Mouse (Mus musculus): ENCODE data around the gene Vars. TPM values are rescaled to one million over a fixed set of nuclear protein-coding genes. Genes with fewer than 3 reads are reported as not detected.

Vars gene
- total RNA-seq, 2 experiments from 2014 or later = 43.7 to 55.6 TPM

GRCm38 (mm10) chr17:35063466-35063865, 62.7 kb downstream of the Vars start:
- DNase-seq (ENCODE audit: extremely low spot score in 1 of 2, low spot score in 1 of 2) = no peak

DNA sequence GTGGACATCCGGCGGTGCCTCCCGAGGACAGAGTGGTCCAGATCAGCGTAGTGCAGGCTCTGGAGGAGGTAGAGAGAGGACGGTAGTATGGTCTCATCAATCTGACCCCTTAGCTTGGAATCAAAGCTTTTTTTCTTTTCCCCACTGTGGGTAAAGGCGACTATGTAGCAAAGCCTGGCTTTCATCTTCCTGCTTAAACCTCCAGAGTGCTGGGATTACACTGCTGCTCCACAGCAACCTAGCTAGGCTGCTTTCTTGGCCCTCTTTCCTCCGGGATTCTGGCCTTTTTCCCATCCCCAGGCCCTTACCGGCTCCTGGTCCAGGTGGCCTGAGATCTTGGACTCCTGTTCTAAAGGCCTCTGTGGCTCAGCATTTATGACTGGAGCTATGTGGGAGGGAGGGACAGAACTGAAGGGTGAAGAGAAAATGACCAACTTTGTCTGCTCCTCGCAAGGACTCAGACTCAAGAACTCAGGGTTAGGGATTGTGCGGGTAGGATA, 63.6 kb downstream of the Vars start:
- DNase-seq (ENCODE audit: extremely low spot score in 1 of 2, low spot score in 1 of 2) = no peak

GRCm38 (mm10) chr17:35064951-35065947, 64.5 kb downstream of the Vars start, which contains the start of gene Ly6g6c:
Ly6g6c (plus strand) TSS chr17:35065388.
- no peak for DNase-seq (ENCODE audit: extremely low spot score in 1 of 2, low spot score in 1 of 2)

Other genes with a start within 250 kb of the Vars start
- under 1 TPM; 0.12 to 0.19 TPM for gene Cyp21a1, start 196.4 kb upstream of the Vars start, total RNA-seq (2021)
- gene Stk19, start 164.0 kb upstream of the Vars start, total RNA-seq (2021) = 10 to 100 TPM; 57.3 to 59.8 TPM
- gene Dxo, start 164.0 kb upstream of the Vars start, total RNA-seq (2021) = 10 to 100 TPM; 36.7 to 37.7 TPM
- gene Skiv2l, start 150.8 kb upstream of the Vars start, total RNA-seq (2021) = 10 to 100 TPM; 64.7 to 72.4 TPM
- gene Nelfe, start 150.6 kb upstream of the Vars start, total RNA-seq (2021) = 10 to 100 TPM; 32.1 to 39.1 TPM
- gene Cfb, start 138.5 kb upstream of the Vars start, total RNA-seq (2021) = under 1 TPM in 1 of 2 experiments, not detected in 1; 0.17 TPM
- 1 to 10 TPM; 7.3 to 7.7 TPM for gene Zbtb12, start 121.5 kb upstream of the Vars start, total RNA-seq (2021)
- not detected for gene Gm20547, start 118.9 kb upstream of the Vars start, total RNA-seq (2021)
- gene C2, start 102.7 kb upstream of the Vars start, total RNA-seq (2021) = 1 to 10 TPM in 1 of 2 experiments, under 1 TPM in 1; 0.86 to 1.9 TPM
- gene Ehmt2, start 102.5 kb upstream of the Vars start, total RNA-seq (2021) = 100 to 1,000 TPM; 164 to 188 TPM
- under 1 TPM; 0.20 to 0.21 TPM for gene Slc44a4, start 86.5 kb upstream of the Vars start, total RNA-seq (2021)
- gene Neu1, start 69.7 kb upstream of the Vars start, total RNA-seq (2021) = 10 to 100 TPM; 37.2 to 37.4 TPM
- 10 to 100 TPM; 17.0 to 23.5 TPM for gene Hspa1b, start 41.7 kb upstream of the Vars start, total RNA-seq (2021)
- gene Gm20481, start 31.1 kb upstream of the Vars start, total RNA-seq (2021) = not detected
- 10 to 100 TPM; 14.9 to 17.9 TPM for gene Hspa1a, start 28.8 kb upstream of the Vars start, total RNA-seq (2021)
- under 1 TPM; 0.22 to 0.31 TPM for gene Hspa1l, start 28.3 kb upstream of the Vars start, total RNA-seq (2021)
- 10 to 100 TPM; 18.1 to 19.3 TPM for gene Lsm2, start 19.1 kb upstream of the Vars start, total RNA-seq (2021)
- gene Vwa7, start 15.6 kb downstream of the Vars start, total RNA-seq (2021) = under 1 TPM; 0.07 to 0.23 TPM
- gene Sapcd1, start 27.0 kb downstream of the Vars start, total RNA-seq (2021) = 1 to 10 TPM in 1 of 2 experiments, under 1 TPM in 1; 0.64 to 1.1 TPM
- under 1 TPM; 0.62 to 0.82 TPM for gene Msh5, start 45.8 kb downstream of the Vars start, total RNA-seq (2021)
- 10 to 100 TPM in 1 of 2 experiments, 1 to 10 TPM in 1; 9.7 to 10.1 TPM for gene Clic1, start 49.0 kb downstream of the Vars start, total RNA-seq (2021)
- 10 to 100 TPM; 19.5 to 20.7 TPM for gene Ddah2, start 58.0 kb downstream of the Vars start, total RNA-seq (2021)
- not detected for gene Ly6g6c, start 64.4 kb downstream of the Vars start, total RNA-seq (2021)
- not detected for gene Mpig6b, start 65.2 kb downstream of the Vars start, total RNA-seq (2021)
- 1 to 10 TPM; 4.1 to 4.3 TPM for gene Ly6g6e, start 75.9 kb downstream of the Vars start, total RNA-seq (2021)
- 1 to 10 TPM in 1 of 2 experiments, under 1 TPM in 1; 0.80 to 1.2 TPM for gene Ly6g6d, start 77.1 kb downstream of the Vars start, total RNA-seq (2021)
- not detected for gene Ly6g6f, start 84.6 kb downstream of the Vars start, total RNA-seq (2021)
- gene Abhd16a, start 88.3 kb downstream of the Vars start, total RNA-seq (2021) = 10 to 100 TPM; 97.9 to 98.1 TPM
- gene Ly6g5c, start 107.3 kb downstream of the Vars start, total RNA-seq (2021) = not detected
- gene Ly6g5b, start 114.4 kb downstream of the Vars start, total RNA-seq (2021) = under 1 TPM; 0.42 to 0.54 TPM
- gene Gpank1, start 120.5 kb downstream of the Vars start, total RNA-seq (2021) = 10 to 100 TPM; 14.2 to 14.4 TPM
- gene Csnk2b, start 121.1 kb downstream of the Vars start, total RNA-seq (2021) = 100 to 1,000 TPM; 179 to 181 TPM
- gene D17H6S53E, start 125.4 kb downstream of the Vars start, total RNA-seq (2021) = 10 to 100 TPM; 27.0 to 27.3 TPM
- gene Apom, start 131.1 kb downstream of the Vars start, total RNA-seq (2021) = not detected
- gene Bag6, start 134.2 kb downstream of the Vars start, total RNA-seq (2021) = 100 to 1,000 TPM; 290 to 320 TPM
- 100 to 1,000 TPM; 302 to 353 TPM for gene Prrc2a, start 163.9 kb downstream of the Vars start, total RNA-seq (2021)
- 10 to 100 TPM; 10.4 to 10.8 TPM for gene Aif1, start 175.1 kb downstream of the Vars start, total RNA-seq (2021)
- gene Lst1, start 187.5 kb downstream of the Vars start, total RNA-seq (2021) = 1 to 10 TPM; 8.1 to 8.9 TPM
- gene Ltb, start 193.5 kb downstream of the Vars start, total RNA-seq (2021) = under 1 TPM; 0.42 to 0.54 TPM
- gene Tnf, start 201.0 kb downstream of the Vars start, total RNA-seq (2021) = not detected
- gene Lta, start 204.4 kb downstream of the Vars start, total RNA-seq (2021) = under 1 TPM in 1 of 2 experiments, not detected in 1; 0.20 TPM
- not detected for gene Gm16181, start 219.8 kb downstream of the Vars start, total RNA-seq (2021)
- 100 to 1,000 TPM; 607 to 639 TPM for gene Atp6v1g2, start 232.7 kb downstream of the Vars start, total RNA-seq (2021)
- gene Nfkbil1, start 234.8 kb downstream of the Vars start, total RNA-seq (2021) = 10 to 100 TPM; 13.7 to 14.8 TPM
- 100 to 1,000 TPM; 213 to 229 TPM for gene Ddx39b, start 240.8 kb downstream of the Vars start, total RNA-seq (2021)